Mouse (Mus musculus): ENCODE measurements at regions not wholly inside any gene's neighbourhood (a gene's known extent, or its start where the extent isn't known, plus 50 kb on each side); places are given as distances from the start of the nearest gene placed in this dataset.

DNA sequence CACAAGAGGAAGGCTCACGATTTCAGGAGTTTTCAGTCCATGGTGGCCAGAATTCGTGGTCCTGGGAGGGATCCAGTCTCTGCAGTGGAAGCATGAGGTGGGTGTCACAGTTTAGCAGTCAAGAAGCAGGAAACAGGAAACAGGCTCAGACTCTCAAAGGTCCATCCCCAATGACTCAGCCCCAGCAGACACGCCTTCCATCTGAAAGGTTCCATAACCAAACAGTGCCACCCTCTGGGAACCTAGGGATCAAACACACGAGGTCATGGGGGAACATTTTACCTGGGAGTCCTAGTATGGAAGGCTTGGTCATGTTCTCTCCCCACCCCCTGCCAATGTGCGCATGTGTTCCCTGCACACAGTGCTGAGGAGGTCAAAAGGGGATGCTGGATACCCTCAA lies 279.4 kb downstream of the Med13l start:
- TF ChIP-seq CTCF (IDR thresholded peaks at IDR 0.05; ENCODE audit: low read depth) = no peak
- no peak for TF ChIP-seq EP300 (IDR thresholded peaks at IDR 0.05; ENCODE audit: low read depth)
